Mouse (Mus musculus): ENCODE data around the gene Faah.

- TF ChIP-seq CTCF (IDR thresholded peaks at IDR 0.05) (no peak), EP300 (IDR thresholded peaks at IDR 0.05) (no peak)
Observed at GRCm38 (mm10) chr4:115922688-115923087, 95.0 kb downstream of the Faah start.
